Comparison of ENCODE assay signal across 12 mouse cellular contexts in the genomic region with DNA sequence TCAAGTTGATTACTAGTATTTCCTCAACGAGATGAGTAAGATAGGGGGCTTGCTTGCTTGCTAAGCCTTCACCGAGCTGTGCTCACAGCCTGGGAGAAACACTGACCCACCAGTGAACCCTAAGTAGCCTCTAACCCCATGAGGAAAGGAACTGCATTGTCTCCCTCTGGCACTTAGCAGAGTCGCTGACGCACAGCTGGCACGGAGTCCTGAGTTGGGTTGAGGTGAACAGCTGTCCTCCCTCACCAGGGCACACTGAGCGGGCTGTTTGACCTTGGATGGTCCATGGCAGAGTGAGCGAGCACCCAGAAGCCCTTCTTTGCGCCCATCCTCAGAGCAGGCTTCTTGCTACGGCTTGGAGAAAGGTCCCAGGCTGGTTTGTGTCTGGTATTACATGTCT.
A peak's percentile ranks its signal among the peaks of the same experiment; 100 is the strongest.
DNase-seq lines count a peak whose midpoint lies in the region; ATAC-seq lines count a peak whose summit lies in the region.
"Had no signal": no experiment of that assay in that cellular context is flagged by ENCODE, and none has a peak within 500 bp of the region (broad histone marks: within the 10 kb centered on the region; RNA-seq: fewer than 3 reads in every experiment).

No protein-coding gene starts in this region.

- H3K27me3 ChIP-seq in hindbrain, embryonic 10.5 days (ENCODE audit: insufficient read depth, poor library complexity, severe bottlenecking) = peaks cover 29% of the 10 kb centered on the region
- H3K27me3 ChIP-seq in hindbrain, embryonic 13.5 days = peaks cover 6% of the 10 kb centered on the region; the same call in 1 of the 2 replicates
- H3K27me3 ChIP-seq in midbrain, embryonic 10.5 days (ENCODE audit: low read depth, poor library complexity, severe bottlenecking) = peaks cover 31% of the 10 kb centered on the region
- H3K27me3 ChIP-seq in midbrain, embryonic 14.5 days (ENCODE audit: control insufficient read depth, insufficient read depth, low read length) = no peaks in the 10 kb centered on the region
- H3K27me3 ChIP-seq: midbrain, embryonic 13.5 days had no signal

- ATAC-seq in hindbrain, embryonic 13.5 days (ENCODE audit: low FRiP score) = no peak
- ATAC-seq in midbrain, embryonic 14.5 days (ENCODE audit: low FRiP score, low TSS enrichment) = no peak
- ATAC-seq: forebrain, embryonic 16.5 days; midbrain, embryonic 13.5 days had no signal

- H3K4me2 ChIP-seq in hindbrain, embryonic 13.5 days = no peak overlapping the region
- no peak overlapping the region for H3K4me2 ChIP-seq in midbrain, embryonic 14.5 days (ENCODE audit: low read length)
- H3K4me2 ChIP-seq: midbrain, embryonic 13.5 days had no signal

- no peak overlapping the region for H3K4me3 ChIP-seq in hindbrain, embryonic 10.5 days
- H3K4me3 ChIP-seq in hindbrain, embryonic 13.5 days = no peak overlapping the region
- H3K4me3 ChIP-seq in midbrain, embryonic 10.5 days = no peak overlapping the region
- no peak overlapping the region for H3K4me3 ChIP-seq in midbrain, embryonic 14.5 days (replicated peaks; ENCODE audit: low read depth, low read length)
- H3K4me3 ChIP-seq: midbrain, embryonic 13.5 days had no signal

- H3K36me3 ChIP-seq in hindbrain, embryonic 10.5 days = no peaks in the 10 kb centered on the region
- H3K36me3 ChIP-seq in hindbrain, embryonic 13.5 days = no peaks in the 10 kb centered on the region
- no peaks in the 10 kb centered on the region for H3K36me3 ChIP-seq in midbrain, embryonic 10.5 days
- no peaks in the 10 kb centered on the region for H3K36me3 ChIP-seq in midbrain, embryonic 14.5 days (ENCODE audit: control insufficient read depth, insufficient read depth, low read length)
- H3K36me3 ChIP-seq: midbrain, embryonic 13.5 days had no signal

- peak overlapping the region; percentile 80 for H3K27ac ChIP-seq in hindbrain, embryonic 10.5 days
- H3K27ac ChIP-seq in hindbrain, embryonic 13.5 days = no peak overlapping the region
- H3K27ac ChIP-seq in midbrain, embryonic 10.5 days (replicated peaks) = peak overlapping the region; percentile 83
- H3K27ac ChIP-seq in midbrain, embryonic 14.5 days (replicated peaks; ENCODE audit: low read depth, low read length) = no peak overlapping the region
- H3K27ac ChIP-seq: midbrain, embryonic 13.5 days had no signal

- peak; percentile 48 to 66 for DNase-seq in adrenal gland, adult (ENCODE audit: inconsistent age in 2 of 2, low spot score in 1 of 2)
- DNase-seq in adrenal gland, postnatal 4 days (ENCODE audit: low spot score in 2 of 2) = no peak
- DNase-seq in hindbrain, embryonic 10.5 days (ENCODE audit: low spot score) = no peak
- no peak for DNase-seq in midbrain, embryonic 10.5 days (ENCODE audit: low spot score)
- DNase-seq in midbrain, embryonic 14.5 days = no peak
- peak; percentile 63 for DNase-seq in lung, postnatal 10 days
- no peak for DNase-seq in left cerebral cortex, adult 18-20 months (ENCODE audit: low spot score in 2 of 2)
- DNase-seq: cerebellum, adult 11-12 months; thymus, adult 2 months had no signal

- H3K9me3 ChIP-seq in hindbrain, embryonic 10.5 days = no peaks in the 10 kb centered on the region
- no peaks in the 10 kb centered on the region for H3K9me3 ChIP-seq in hindbrain, embryonic 13.5 days
- no peaks in the 10 kb centered on the region; the same call in 1 of the 2 replicates for H3K9me3 ChIP-seq in midbrain, embryonic 10.5 days (replicated peaks)
- no peaks in the 10 kb centered on the region for H3K9me3 ChIP-seq in midbrain, embryonic 14.5 days (ENCODE audit: control insufficient read depth, low read length)
- H3K9me3 ChIP-seq: midbrain, embryonic 13.5 days had no signal

- WGBS in hindbrain, embryonic 10.5 days = 79% methylated on average over 9 of the region's 9 CpGs
- WGBS in hindbrain, embryonic 13.5 days = 77% methylated on average over 9 of the region's 9 CpGs
- 87% methylated on average over 9 of the region's 9 CpGs for WGBS in midbrain, embryonic 10.5 days
- 93% methylated on average over 9 of the region's 9 CpGs for WGBS in midbrain, embryonic 14.5 days

- peaks cover 81% of the 10 kb centered on the region for H3K4me1 ChIP-seq in hindbrain, embryonic 10.5 days (replicated peaks)
- peaks cover 38% of the 10 kb centered on the region for H3K4me1 ChIP-seq in hindbrain, embryonic 13.5 days (replicated peaks)
- peaks cover 79% of the 10 kb centered on the region for H3K4me1 ChIP-seq in midbrain, embryonic 10.5 days
- H3K4me1 ChIP-seq in midbrain, embryonic 14.5 days (ENCODE audit: control insufficient read depth, insufficient read depth, low read length) = peaks cover 18% of the 10 kb centered on the region

- H3K9ac ChIP-seq in hindbrain, embryonic 13.5 days = no peak overlapping the region
- no peak overlapping the region for H3K9ac ChIP-seq in midbrain, embryonic 14.5 days (replicated peaks; ENCODE audit: low read length)

Comparison
In these comparisons a context has a peak if more than half of its experiments do, and no peak if none do; other contexts are left out.
1. DNase-seq: peak in adrenal gland, adult (2 of 2) and lung, postnatal 10 days (single experiment); none in adrenal gland, postnatal 4 days (0 of 2), hindbrain, embryonic 10.5 days (single experiment), midbrain, embryonic 10.5 days (single experiment), midbrain, embryonic 14.5 days (single experiment) and left cerebral cortex, adult 18-20 months (0 of 2).
2. H3K27ac ChIP-seq: peak in hindbrain, embryonic 10.5 days (single experiment) and midbrain, embryonic 10.5 days (single experiment); none in hindbrain, embryonic 13.5 days (single experiment) and midbrain, embryonic 14.5 days (single experiment).